Mouse (Mus musculus) thymus, postnatal 25 days (tissue): ENCODE measurements around the gene Sprr2h.

Experiments
- DNase-seq: peaks from one replicate; pipeline ENCODE4 v3.0.0; 2022

Sprr2h gene

GRCm38 (mm10) chr3:92385385-92385784 is at the start of gene Sprr2h:
TSS of gene Sprr2h (plus strand) at chr3:92385685.
- DNase-seq, result no peak

DNA sequence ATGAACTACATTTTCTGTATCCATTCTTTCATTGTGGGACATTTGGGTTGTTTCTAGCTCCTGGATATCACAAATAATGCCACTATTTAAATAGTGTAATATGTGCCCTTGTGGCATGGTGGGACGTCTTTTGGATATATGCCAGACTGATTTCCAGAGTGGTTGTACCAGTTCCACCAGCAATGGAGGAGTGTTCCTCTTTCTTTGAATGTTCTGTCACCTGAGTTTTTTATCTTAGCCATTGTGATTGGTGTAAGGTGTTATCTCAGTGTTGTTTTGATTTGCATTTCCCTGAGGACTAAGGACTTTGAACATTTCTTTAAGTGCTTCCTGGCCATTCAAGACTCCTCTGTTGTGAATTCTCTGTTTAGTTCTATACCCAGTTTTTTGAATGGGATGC is 49.2 kb upstream of the Sprr2h start:
- no peak for DNase-seq

- no peak for DNase-seq
These were observed 46.6 kb upstream of the Sprr2h start, which contains the start of gene Sprr2d for GRCm38 (mm10) chr3:92338840-92339239. TSS of gene Sprr2d (plus strand) at chr3:92339140.

GRCm38 (mm10) chr3:92351843-92352242 is 33.6 kb upstream of the Sprr2h start, which contains the start of gene Sprr2e:
TSS of gene Sprr2e (plus strand) at chr3:92352143.
- no peak for DNase-seq

- DNase-seq, result no peak
These were observed 23.9 kb upstream of the Sprr2h start for GRCm38 (mm10) chr3:92361619-92362018.

- no peak for DNase-seq
These were observed 20.6 kb upstream of the Sprr2h start, which contains the start of gene Sprr2f for GRCm38 (mm10) chr3:92364887-92365286. TSS of gene Sprr2f (plus strand) at chr3:92365187.

GRCm38 (mm10) chr3:92373613-92374012 is 11.9 kb upstream of the Sprr2h start:
- DNase-seq, result no peak

- no peak for DNase-seq
These were observed 8.8 kb downstream of the Sprr2h start for GRCm38 (mm10) chr3:92394301-92394700.

DNA sequence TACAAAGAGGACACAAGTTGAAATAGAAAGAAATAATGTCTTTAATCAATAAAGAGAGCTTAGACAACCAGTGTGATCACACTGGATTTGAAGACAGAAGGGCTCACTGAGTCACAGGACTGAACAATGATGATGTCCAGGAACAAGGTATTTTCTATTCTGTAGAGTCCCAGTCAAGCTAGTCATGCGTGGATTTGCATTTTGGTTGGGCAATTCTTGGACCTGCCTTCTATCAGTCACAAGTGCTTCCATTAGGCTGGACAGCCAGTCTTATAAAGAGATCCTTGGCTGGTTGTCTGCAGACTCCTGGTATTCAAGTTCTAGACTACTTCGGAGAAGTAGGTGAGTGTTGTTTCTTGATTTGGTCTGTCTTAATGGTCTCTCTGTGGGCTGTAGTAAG is 22.2 kb downstream of the Sprr2h start, which contains the start of gene Sprr2i:
TSS of gene Sprr2i (plus strand) at position 301 of the 400 bp plus-strand sequence.
- no peak for DNase-seq

GRCm38 (mm10) chr3:92417782-92418181 is 32.3 kb downstream of the Sprr2h start, which contains the start of gene Sprr2j-ps:
TSS of gene Sprr2j-ps (plus strand) at chr3:92418082.
- no peak for DNase-seq

- DNase-seq, result no peak
These were observed 43.8 kb downstream of the Sprr2h start, which contains the start of gene Gm9774 for GRCm38 (mm10) chr3:92429323-92429722. TSS of gene Gm9774 (minus strand) at chr3:92429423.

DNA sequence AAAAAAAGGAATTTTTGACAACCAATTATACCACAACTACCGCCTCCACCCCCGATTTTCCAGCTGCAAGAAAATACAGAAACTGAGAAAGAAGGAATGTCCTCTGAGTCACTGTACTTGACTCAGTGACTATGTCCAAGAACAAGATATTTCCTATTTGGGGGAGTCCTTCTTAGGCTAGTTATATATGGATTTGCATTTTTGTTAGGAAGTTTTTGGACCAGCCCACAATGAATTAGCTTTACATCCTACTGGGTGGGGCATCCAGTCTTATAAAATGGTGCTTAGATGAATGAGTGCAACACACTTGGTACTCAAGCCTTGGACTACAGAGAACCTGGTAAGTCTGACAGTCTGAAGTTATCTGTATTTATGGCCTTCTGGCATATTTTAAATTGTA is 46.8 kb downstream of the Sprr2h start, which contains the start of gene Sprr2k:
TSS of gene Sprr2k (plus strand) at position 301 of the 400 bp plus-strand sequence.
- DNase-seq, result no peak
